Mouse (Mus musculus): ENCODE measurements at regions not wholly inside any gene's neighbourhood (a gene's known extent, or its start where the extent isn't known, plus 50 kb on each side); places are given as distances from the start of the nearest gene placed in this dataset.

DNA sequence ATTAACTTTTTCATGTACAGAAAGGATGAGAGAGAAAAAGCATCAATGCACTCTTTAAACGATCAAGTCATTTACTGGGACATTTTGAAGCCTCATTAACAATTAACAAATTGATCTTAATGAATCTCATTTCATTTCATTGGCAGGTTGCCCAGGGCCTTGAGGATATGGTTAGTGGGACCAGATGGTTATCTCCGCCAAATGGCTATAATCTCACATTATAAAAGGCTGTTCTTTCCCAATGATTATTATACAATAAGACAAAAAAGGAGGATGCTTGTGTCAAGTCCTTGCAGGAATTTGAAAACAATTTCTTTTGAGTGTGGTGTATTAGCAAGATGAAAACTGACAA is 185.3 kb downstream of the Snx13 start:
- no peak for DNase-seq (ENCODE audit: low spot score)
- Histone ChIP-seq H3K9me3 (ENCODE audit: control insufficient read depth, low read length) (no peaks in the 10 kb centered on the region), H3K4me3 (ENCODE audit: low read depth, low read length) (no peak overlapping the region), H3K4me1 (ENCODE audit: control insufficient read depth, insufficient read depth, low read length) (no peaks in the 10 kb centered on the region), H3K27me3 (ENCODE audit: control insufficient read depth, insufficient read depth, low read length) (no peaks in the 10 kb centered on the region), H3K36me3 (ENCODE audit: control insufficient read depth, insufficient read depth, low read length) (no peaks in the 10 kb centered on the region), H3K4me2 (ENCODE audit: low read depth) (no peak overlapping the region), H3K9ac (ENCODE audit: low read length) (no peak overlapping the region), H3K27ac (ENCODE audit: low read depth, low read length) (no peak overlapping the region)
- ATAC-seq (ENCODE audit: insufficient read depth, low FRiP score, low TSS enrichment) = no peak
- WGBS = 65% methylated on average over 2 of the region's 2 CpGs

DNA sequence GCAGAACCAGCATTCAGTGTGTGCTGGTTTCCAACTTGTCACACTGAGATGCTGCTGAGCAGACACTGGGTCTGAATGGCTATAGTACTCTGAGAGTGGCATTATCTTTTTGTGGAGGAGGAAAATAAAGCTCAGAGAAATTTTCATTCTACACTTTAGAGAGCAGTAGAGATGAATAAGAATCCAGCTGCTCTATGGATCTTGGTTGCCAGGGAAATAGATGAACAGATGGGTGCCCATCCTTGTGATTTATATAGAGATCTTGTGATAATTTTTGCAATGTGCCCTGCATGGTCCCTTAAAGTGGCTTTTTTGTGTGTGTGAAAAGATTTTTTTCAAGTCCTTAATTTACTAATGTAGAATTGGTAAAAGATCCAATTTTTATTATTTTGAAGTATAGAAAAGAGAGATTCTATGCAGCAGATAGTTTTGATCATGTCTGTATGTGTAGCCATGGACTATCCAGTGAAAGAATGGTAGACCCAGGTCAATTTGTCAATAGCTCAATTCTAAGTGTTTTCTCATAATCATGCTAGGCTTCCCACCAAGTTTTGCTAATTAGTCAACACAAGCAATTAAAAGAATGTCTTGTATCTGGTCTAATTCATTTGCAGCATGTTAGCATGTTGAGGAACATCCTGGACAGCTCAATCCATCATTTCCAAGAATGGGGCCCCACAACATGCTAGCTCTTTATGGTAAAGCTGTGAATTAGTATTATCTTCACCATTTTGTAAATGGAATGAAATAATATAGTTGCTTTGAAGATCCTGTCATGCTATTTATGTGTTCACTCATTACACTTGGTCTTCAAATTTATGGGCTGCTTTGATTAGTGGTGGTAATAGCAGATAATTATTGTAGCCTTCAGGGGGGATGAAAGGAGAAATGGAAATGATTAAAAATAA is 184.7 kb downstream of the Snx13 start:
- Histone ChIP-seq H3K9me3 (ENCODE audit: control insufficient read depth, low read length) (no peaks in the 10 kb centered on the region), H3K4me1 (ENCODE audit: control insufficient read depth, insufficient read depth, low read length) (no peaks in the 10 kb centered on the region), H3K9ac (ENCODE audit: low read length) (no peak overlapping the region), H3K27ac (ENCODE audit: low read depth, low read length) (no peak overlapping the region), H3K27me3 (ENCODE audit: control insufficient read depth, insufficient read depth, low read length) (no peaks in the 10 kb centered on the region), H3K4me3 (ENCODE audit: low read depth, low read length) (no peak overlapping the region), H3K36me3 (ENCODE audit: control insufficient read depth, insufficient read depth, low read length) (no peaks in the 10 kb centered on the region), H3K4me2 (ENCODE audit: low read depth) (no peak overlapping the region)
- no peak for ATAC-seq (ENCODE audit: insufficient read depth, low FRiP score, low TSS enrichment)
- no peak for DNase-seq (ENCODE audit: low spot score)

GRCm38 (mm10) chr12:35220429-35220828 is 173.4 kb downstream of the Snx13 start:
- Histone ChIP-seq H3K4me2 (ENCODE audit: low read depth) (no peak overlapping the region), H3K4me3 (ENCODE audit: low read depth, low read length) (no peak overlapping the region), H3K36me3 (ENCODE audit: control insufficient read depth, insufficient read depth, low read length) (no peaks in the 10 kb centered on the region), H3K27ac (ENCODE audit: low read depth, low read length) (no peak overlapping the region), H3K9ac (ENCODE audit: low read length) (no peak overlapping the region), H3K27me3 (ENCODE audit: control insufficient read depth, insufficient read depth, low read length) (no peaks in the 10 kb centered on the region), H3K4me1 (ENCODE audit: control insufficient read depth, insufficient read depth, low read length) (no peaks in the 10 kb centered on the region), H3K9me3 (ENCODE audit: control insufficient read depth, low read length) (no peaks in the 10 kb centered on the region)
- DNase-seq (ENCODE audit: low spot score) (no peak), ATAC-seq (ENCODE audit: insufficient read depth, low FRiP score, low TSS enrichment) (no peak)

DNA sequence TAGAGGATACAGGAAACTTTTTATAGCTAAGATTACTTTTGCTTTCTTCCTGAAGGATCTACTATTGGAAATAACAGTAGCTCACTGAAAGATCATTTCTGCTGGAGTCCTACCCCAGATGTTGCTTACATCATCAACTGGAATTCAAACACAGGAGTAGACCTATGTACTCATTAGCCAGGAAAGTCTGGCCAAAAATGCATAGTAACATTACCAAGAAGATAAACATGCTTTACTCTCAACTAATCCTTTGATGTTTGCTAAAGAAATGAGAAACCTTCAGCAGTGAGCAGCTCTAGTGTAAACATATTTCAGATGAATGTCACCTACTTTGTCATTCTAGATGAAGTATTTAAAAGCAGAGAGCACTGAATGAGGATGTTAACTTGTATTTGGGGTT is 173.0 kb downstream of the Snx13 start:
- no peak overlapping the region for H3K27ac ChIP-seq (ENCODE audit: low read depth, low read length)
- no peak overlapping the region for H3K4me3 ChIP-seq (ENCODE audit: low read depth, low read length)
- H3K9me3 ChIP-seq (ENCODE audit: control insufficient read depth, low read length) = no peaks in the 10 kb centered on the region
- no peak overlapping the region for H3K9ac ChIP-seq (ENCODE audit: low read length)
- H3K36me3 ChIP-seq (ENCODE audit: control insufficient read depth, insufficient read depth, low read length) = no peaks in the 10 kb centered on the region
- ATAC-seq (ENCODE audit: insufficient read depth, low FRiP score, low TSS enrichment) (no peak), DNase-seq (ENCODE audit: low spot score) (no peak)
- H3K27me3 ChIP-seq (ENCODE audit: control insufficient read depth, insufficient read depth, low read length) = no peaks in the 10 kb centered on the region
- H3K4me1 ChIP-seq (ENCODE audit: control insufficient read depth, insufficient read depth, low read length) = no peaks in the 10 kb centered on the region
- no peak overlapping the region for H3K4me2 ChIP-seq (ENCODE audit: low read depth)

GRCm38 (mm10) chr12:35216725-35217124 is 169.7 kb downstream of the Snx13 start:
- 89% methylated on average over 2 of the region's 2 CpGs for WGBS
- no peak overlapping the region for H3K4me2 ChIP-seq (ENCODE audit: low read depth)
- H3K36me3 ChIP-seq (ENCODE audit: control insufficient read depth, insufficient read depth, low read length) = no peaks in the 10 kb centered on the region
- ATAC-seq (ENCODE audit: insufficient read depth, low FRiP score, low TSS enrichment) (no peak), DNase-seq (ENCODE audit: low spot score) (no peak)
- H3K4me3 ChIP-seq (ENCODE audit: low read depth, low read length) = no peak overlapping the region
- no peaks in the 10 kb centered on the region for H3K4me1 ChIP-seq (ENCODE audit: control insufficient read depth, insufficient read depth, low read length)
- no peak overlapping the region for H3K27ac ChIP-seq (ENCODE audit: low read depth, low read length)
- no peaks in the 10 kb centered on the region for H3K9me3 ChIP-seq (ENCODE audit: control insufficient read depth, low read length)
- H3K9ac ChIP-seq (ENCODE audit: low read length) = no peak overlapping the region
- no peaks in the 10 kb centered on the region for H3K27me3 ChIP-seq (ENCODE audit: control insufficient read depth, insufficient read depth, low read length)

GRCm38 (mm10) chr12:35209399-35209798 is 162.4 kb downstream of the Snx13 start:
- no peaks in the 10 kb centered on the region for H3K36me3 ChIP-seq (ENCODE audit: control insufficient read depth, insufficient read depth, low read length)
- no peak overlapping the region for H3K9ac ChIP-seq (ENCODE audit: low read length)
- H3K4me1 ChIP-seq (ENCODE audit: control insufficient read depth, insufficient read depth, low read length) = no peaks in the 10 kb centered on the region
- DNase-seq (ENCODE audit: low spot score) (no peak), ATAC-seq (ENCODE audit: insufficient read depth, low FRiP score, low TSS enrichment) (no peak)
- H3K27me3 ChIP-seq (ENCODE audit: control insufficient read depth, insufficient read depth, low read length) = no peaks in the 10 kb centered on the region
- no peak overlapping the region for H3K4me3 ChIP-seq (ENCODE audit: low read depth, low read length)
- H3K4me2 ChIP-seq (ENCODE audit: low read depth) = no peak overlapping the region
- H3K27ac ChIP-seq (ENCODE audit: low read depth, low read length) = no peak overlapping the region
- no peaks in the 10 kb centered on the region for H3K9me3 ChIP-seq (ENCODE audit: control insufficient read depth, low read length)

DNA sequence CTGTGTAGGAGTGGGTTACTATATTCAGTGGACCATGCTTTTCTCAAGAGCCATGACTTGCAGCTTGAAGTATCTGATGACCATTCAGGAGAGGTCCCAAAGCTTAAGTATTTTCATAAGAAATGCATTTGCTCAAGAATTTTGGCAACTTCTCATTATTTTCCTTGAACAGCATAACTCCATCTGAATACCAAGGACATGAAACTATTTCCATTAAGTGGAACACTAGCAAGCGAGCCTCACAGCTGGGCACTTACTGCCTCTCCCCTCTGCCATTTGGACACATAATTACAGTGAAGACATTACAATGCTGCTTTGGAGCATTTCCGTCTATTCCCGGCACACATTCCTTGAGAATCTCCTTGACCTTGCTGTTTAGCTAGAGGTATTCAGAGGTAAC is 160.6 kb downstream of the Snx13 start:
- H3K9me3 ChIP-seq (ENCODE audit: control insufficient read depth, low read length) = no peaks in the 10 kb centered on the region

DNA sequence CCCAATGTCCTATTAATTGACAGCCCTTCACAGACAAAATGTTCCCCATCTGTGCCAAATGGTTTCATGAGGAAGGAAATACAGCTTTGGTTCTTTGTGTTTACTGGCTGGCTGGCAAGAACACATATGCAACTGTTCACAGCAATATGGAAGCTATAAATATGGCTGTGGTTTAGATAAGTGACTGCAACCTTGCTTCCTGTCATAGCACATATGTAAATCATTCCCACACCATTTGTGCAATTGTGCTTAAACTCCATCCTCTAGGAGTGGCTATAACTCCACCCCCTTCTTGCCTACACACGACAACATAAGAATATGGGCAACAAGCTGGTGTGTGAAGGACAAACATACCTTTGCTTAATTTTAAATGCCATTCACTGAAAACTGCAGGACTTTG is 156.4 kb downstream of the Snx13 start:
- DNase-seq (ENCODE audit: low spot score) = no peak
- Histone ChIP-seq H3K4me3 (ENCODE audit: low read depth, low read length) (no peak overlapping the region), H3K36me3 (ENCODE audit: control insufficient read depth, insufficient read depth, low read length) (no peaks in the 10 kb centered on the region), H3K9me3 (ENCODE audit: control insufficient read depth, low read length) (no peaks in the 10 kb centered on the region), H3K27me3 (ENCODE audit: control insufficient read depth, insufficient read depth, low read length) (no peaks in the 10 kb centered on the region), H3K9ac (ENCODE audit: low read length) (no peak overlapping the region), H3K27ac (ENCODE audit: low read depth, low read length) (no peak overlapping the region), H3K4me1 (ENCODE audit: control insufficient read depth, insufficient read depth, low read length) (no peaks in the 10 kb centered on the region), H3K4me2 (ENCODE audit: low read depth) (no peak overlapping the region)
- ATAC-seq (ENCODE audit: insufficient read depth, low FRiP score, low TSS enrichment) = no peak
- 84% methylated on average over 1 of the region's 1 CpGs for WGBS

More for the DNA sequence above, 160.6 kb downstream of the Snx13 start:
- Histone ChIP-seq H3K4me3 (ENCODE audit: low read depth, low read length) (no peak overlapping the region), H3K36me3 (ENCODE audit: control insufficient read depth, insufficient read depth, low read length) (no peaks in the 10 kb centered on the region), H3K27me3 (ENCODE audit: control insufficient read depth, insufficient read depth, low read length) (no peaks in the 10 kb centered on the region), H3K4me1 (ENCODE audit: control insufficient read depth, insufficient read depth, low read length) (no peaks in the 10 kb centered on the region), H3K9ac (ENCODE audit: low read length) (no peak overlapping the region), H3K4me2 (ENCODE audit: low read depth) (no peak overlapping the region), H3K27ac (ENCODE audit: low read depth, low read length) (no peak overlapping the region)
- no peak for ATAC-seq (ENCODE audit: insufficient read depth, low FRiP score, low TSS enrichment)
- no peak for DNase-seq (ENCODE audit: low spot score)
- 91% methylated on average over 3 of the region's 3 CpGs for WGBS

- no peaks in the 10 kb centered on the region for H3K9me3 ChIP-seq (ENCODE audit: control insufficient read depth, low read length)
- no peaks in the 10 kb centered on the region for H3K4me1 ChIP-seq (ENCODE audit: control insufficient read depth, insufficient read depth, low read length)
- WGBS = 46% methylated on average over 5 of the region's 5 CpGs
- H3K27ac ChIP-seq (ENCODE audit: low read depth, low read length) = no peak overlapping the region
- ATAC-seq (ENCODE audit: insufficient read depth, low FRiP score, low TSS enrichment) = no peak
- H3K9ac ChIP-seq (ENCODE audit: low read length) = no peak overlapping the region
- H3K4me3 ChIP-seq (ENCODE audit: low read depth, low read length) = no peak overlapping the region
- no peaks in the 10 kb centered on the region for H3K27me3 ChIP-seq (ENCODE audit: control insufficient read depth, insufficient read depth, low read length)
- no peak for DNase-seq (ENCODE audit: low spot score)
- H3K4me2 ChIP-seq (ENCODE audit: low read depth) = no peak overlapping the region
- no peaks in the 10 kb centered on the region for H3K36me3 ChIP-seq (ENCODE audit: control insufficient read depth, insufficient read depth, low read length)
Measured at GRCm38 (mm10) chr12:35200110-35200509, 153.1 kb downstream of the Snx13 start.
